Mouse (Mus musculus) WW6 (cell line): Measurements from ENCODE around the gene Rmnd5a.

ENCODE experiments used
- DNase-seq: peaks from one replicate; pipeline ENCODE4 v3.0.0-alpha.2; 2013; ENCODE audit warnings: low read depth, low spot score

The Rmnd5a gene

DNA sequence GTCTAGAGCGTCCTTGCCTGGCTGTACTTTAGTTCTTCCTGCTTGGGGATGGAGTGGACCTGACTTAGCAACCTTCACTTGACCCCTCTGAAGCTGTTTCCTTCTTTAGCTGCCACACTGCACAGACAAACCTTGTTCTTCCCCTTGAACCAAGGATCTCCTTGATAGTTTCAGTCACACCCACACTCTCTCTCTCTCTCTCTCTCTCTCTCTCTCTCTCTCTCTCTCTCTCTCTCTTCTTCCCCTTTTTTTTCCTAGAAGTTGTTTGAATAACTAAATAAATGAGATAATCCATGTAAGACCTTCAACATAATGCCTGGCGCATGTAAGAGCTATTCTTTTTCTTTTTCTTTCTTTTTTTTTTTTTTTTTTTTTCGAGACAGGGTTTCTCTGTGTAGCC is 1.7 kb upstream of the Rmnd5a start:
- DNase-seq, result no peak

DNA sequence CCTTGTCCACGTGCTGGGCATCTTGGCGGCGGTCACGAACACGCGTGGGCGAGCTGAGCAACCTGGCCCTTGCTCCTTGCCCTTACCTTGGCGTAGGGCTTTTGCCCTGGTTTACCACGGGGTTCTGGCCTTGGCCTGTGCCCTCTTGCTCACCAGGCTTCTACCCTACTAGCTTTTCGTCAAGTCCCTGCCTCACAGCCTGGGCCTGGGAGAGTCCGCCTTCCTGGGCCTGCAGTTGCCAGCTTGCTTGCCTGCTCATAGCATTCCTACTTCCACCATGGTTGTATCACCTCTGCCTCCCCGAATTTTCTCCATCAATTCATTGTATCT is 779 bp upstream of the Rmnd5a start:
- DNase-seq, result no peak

GRCm38 (mm10) chr6:71440217-71440491 is 283 bp downstream of the Rmnd5a start:
- no peak for DNase-seq

DNA sequence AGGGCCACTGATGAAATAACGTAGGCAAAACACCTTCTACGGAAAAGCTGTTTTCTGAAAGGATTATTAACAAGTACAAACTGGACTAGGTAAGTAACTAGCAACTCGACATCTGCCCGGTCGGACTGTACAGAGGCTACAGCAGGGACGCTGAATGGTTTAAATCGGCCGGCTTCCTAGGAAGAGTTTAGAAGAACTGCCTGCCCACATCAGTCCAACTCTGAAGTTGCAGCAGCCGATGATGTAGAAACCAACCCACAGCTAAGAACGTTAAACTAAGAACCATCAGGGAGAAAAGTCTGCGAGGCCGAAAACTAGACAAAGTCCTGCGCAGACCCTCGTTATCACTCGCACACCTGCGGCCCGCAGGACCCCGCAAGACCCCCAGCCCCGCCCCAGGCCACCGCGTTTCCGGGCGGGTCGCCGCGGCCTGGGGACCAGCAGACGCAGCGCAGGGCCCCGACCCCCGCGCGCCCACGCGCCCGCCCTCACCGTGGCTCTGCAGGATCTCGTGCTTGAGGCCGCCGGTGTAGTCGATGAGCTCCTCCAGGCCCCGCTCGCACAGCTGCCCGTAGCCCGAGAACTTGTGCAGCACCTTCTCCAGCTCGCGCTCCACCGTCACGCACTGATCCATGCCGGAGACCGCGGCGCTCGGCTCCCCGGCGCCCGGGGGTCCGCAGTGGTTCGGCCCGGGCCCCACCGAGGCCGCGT is 776 bp downstream of the Rmnd5a start:
- DNase-seq, result no peak

- DNase-seq, result no peak
Observed at GRCm38 (mm10) chr6:71438070-71438469, 2.4 kb downstream of the Rmnd5a start.

GRCm38 (mm10) chr6:71427996-71428725 is 12.3 kb downstream of the Rmnd5a start:
- DNase-seq, result no peak

GRCm38 (mm10) chr6:71425681-71426080 is 14.8 kb downstream of the Rmnd5a start:
- no peak for DNase-seq

DNA sequence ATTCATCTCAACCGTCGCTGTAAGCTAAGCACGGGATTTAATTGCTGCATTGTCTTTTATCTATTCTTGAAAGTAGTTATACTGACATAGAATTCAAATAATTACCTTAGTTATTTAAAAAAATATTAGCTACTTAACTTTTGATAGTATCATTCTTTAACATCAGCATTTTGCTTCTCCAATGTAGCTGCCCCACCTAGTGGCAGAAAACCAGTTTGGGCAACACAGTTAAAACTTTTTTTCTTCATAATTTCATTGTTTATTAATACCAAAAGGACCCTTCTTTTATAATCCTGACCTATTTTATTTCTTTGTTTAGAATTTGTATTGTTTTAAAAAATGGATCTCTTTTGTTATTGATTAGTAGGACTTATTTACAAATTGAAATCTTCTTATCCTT is 17.3 kb downstream of the Rmnd5a start:
- DNase-seq, result no peak

- no peak for DNase-seq
Observed at GRCm38 (mm10) chr6:71422162-71422561, 18.3 kb downstream of the Rmnd5a start.

DNA sequence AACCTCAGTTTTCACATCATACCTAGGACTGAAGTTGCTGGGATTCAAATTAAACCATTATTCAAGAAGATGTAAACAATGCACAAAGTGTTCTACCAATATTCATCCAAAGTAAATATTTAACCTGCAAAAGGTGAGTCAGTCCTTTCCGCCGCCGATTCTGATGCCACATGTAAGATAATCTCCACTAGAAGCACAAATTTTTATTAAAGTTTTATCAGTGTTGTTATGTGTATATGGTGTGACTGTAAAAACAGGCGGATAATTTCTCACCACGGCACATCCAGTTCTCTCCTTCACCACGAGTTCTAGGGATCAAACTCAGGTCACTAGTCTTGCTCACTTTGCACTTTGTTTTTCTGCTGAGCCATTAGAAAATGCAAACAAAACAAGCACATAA is 19.6 kb downstream of the Rmnd5a start:
- no peak for DNase-seq

DNA sequence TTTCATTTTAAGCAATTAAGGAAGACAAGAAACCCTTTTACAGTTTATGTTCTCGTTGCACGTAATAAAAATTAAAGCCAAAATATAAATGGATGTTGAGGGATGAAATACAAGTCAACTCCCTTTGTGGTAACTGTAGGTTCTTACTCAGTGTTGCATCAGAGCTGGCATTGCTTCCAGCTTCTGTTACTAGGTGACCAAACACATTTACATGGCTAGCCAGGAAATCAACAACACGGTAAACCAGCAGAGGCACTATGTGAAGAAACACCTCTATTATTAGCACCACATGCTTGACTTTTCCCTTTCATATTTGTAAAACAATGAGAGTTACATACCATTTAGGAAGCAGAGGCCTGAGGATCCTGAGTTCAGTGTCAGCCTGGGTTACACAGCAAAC is 21.6 kb downstream of the Rmnd5a start:
- no peak for DNase-seq

- DNase-seq, result no peak
Observed at GRCm38 (mm10) chr6:71415446-71415845, 25.0 kb downstream of the Rmnd5a start.

DNA sequence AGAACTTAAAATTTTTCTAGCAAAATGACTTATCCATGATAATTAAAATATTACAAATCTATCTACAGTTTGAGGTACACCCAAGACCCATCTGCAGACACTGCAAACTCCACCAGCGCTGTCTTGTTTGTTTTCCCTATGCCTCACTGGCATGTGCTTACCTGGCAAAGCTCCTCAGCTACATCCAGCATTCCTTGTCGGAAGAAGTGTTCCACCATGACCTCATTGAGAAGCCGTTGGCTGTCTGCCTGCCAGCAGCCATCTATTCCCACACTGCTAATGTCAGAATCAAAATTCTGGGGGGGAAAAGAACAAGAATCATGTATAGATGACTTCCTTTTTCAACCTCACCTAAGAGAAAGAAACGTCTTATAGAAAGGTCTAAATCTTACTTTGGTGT is 25.8 kb downstream of the Rmnd5a start:
- no peak for DNase-seq

GRCm38 (mm10) chr6:71398829-71399609 is 41.4 kb downstream of the Rmnd5a start:
- DNase-seq, result no peak

GRCm38 (mm10) chr6:71396761-71397160 is 43.7 kb downstream of the Rmnd5a start:
- no peak for DNase-seq

DNA sequence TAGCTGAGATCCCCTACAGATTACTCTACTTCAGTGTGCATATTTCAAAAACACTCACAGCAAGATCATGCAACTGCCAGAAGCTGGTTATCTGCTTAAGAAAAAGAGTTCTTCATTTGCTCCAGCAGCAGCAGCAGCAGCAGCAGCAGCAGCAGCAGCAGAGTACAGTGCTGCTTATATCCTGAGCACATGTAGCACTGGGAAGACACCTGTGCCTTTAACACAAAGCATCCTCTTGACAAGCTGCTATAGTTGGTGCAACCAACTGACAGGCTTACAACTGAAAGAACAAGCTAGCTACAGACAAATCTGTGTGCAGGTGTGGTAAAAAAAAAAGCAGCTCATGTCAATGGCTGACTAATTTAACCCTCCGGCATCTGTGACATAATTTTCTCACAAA is 44.4 kb downstream of the Rmnd5a start:
- DNase-seq, result no peak

DNA sequence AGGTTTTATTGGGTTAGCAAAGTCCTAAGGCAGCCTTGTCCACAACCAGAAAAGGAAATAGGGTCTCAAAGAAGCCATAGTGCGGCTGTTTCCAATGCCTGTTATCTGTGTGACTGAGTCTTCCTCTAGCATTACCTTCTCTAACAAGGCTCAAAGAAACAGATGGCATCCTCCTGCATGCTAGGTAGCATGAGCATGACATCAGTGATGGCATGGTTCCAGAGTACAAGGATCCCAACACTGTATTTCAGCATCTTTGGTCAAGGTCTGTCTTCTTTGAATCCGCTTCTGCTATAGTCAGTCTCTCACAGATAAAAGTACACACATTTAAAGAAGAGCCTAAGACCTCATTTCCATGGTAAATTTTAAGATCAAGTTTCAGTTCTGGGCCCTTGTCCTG is 49.9 kb downstream of the Rmnd5a start:
- DNase-seq, result no peak

DNA sequence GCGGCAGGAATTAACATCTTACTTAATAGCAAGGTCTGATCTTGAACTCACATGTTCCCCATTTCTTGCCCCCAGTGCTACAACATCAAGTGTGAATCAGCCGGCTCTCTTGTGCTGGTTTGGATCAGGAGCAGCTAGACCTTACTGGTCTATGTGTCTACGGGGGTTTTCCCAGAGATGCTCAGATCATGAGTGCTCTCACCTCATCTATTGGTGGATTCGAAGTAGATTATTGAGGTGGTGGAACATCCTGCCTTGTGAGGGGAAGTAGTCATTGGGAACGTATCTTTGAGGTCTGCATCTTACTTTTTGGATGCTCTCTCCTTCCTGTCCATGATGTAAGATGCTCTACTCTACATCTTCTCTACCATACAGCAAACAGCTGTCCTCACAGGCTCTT is 58.8 kb downstream of the Rmnd5a start:
- no peak for DNase-seq

GRCm38 (mm10) chr6:71376711-71377110 is 63.7 kb downstream of the Rmnd5a start:
- DNase-seq, result no peak

- no peak for DNase-seq
Observed at GRCm38 (mm10) chr6:71374921-71375320, 65.5 kb downstream of the Rmnd5a start.

DNA sequence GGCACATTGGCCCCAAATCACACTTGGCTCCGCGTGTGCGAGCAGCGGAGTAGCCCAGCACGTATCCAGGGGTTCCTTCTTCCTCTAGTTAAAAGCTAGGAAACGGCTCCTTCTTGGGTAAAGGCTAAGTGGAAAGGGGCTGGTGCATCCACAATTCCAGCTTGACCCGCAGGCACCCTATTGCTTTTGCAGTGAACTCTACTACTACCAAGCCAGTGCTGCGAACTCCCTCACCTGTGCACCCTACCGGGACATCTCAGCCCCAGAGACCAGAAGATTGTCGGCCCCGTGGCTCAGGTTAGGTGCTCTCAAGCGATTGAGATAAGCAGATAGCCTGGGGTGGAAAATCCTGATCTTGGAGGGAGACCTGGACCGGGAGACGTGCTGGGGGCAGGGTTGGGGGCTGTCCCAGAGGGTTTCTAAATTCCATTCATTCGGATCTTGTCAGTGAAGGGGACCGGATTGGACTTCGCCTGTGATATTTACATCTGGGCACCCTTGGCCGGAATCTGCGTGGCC is 66.1 kb downstream of the Rmnd5a start:
- no peak for DNase-seq

- no peak for DNase-seq
Observed at GRCm38 (mm10) chr6:71373249-71373775, 67.1 kb downstream of the Rmnd5a start, which contains the start of gene Cd8a. Gene Cd8a, plus strand, starts transcription at chr6:71373427.
